ENCODE assay signal across 13 mouse cellular contexts in genomic region chr11:83999411-83999915, GRCm38 (mm10).
"Had no signal": no experiment of that assay in that cellular context is flagged by ENCODE, and none has a peak within 500 bp of the region (broad histone marks: within the 10 kb centered on the region; RNA-seq: fewer than 3 reads in every experiment).

No protein-coding gene starts in this region.

- H3K4me1 ChIP-seq: limb, embryonic 13.5 days; neural tube, embryonic 12.5 days had no signal

- H3K27ac ChIP-seq: limb, embryonic 13.5 days; liver, embryonic 14.5 days; neural tube, embryonic 12.5 days had no signal

- DNase-seq: kidney, adult 8-10 months; kidney, postnatal 25 days; layer of hippocampus, adult 9-11 months; left cerebral cortex, postnatal 4 days; lung, adult 18-20 months; right cerebral cortex, adult 18-20 months; right cerebral cortex, postnatal 25 days; thymus, postnatal 36 days had no signal

- H3K4me2 ChIP-seq: limb, embryonic 13.5 days; neural tube, embryonic 12.5 days had no signal

- H3K4me3 ChIP-seq: limb, embryonic 13.5 days; myocyte; neural tube, embryonic 12.5 days had no signal

- H3K27me3 ChIP-seq: limb, embryonic 13.5 days; neural tube, embryonic 12.5 days had no signal

- H3K9me3 ChIP-seq: limb, embryonic 13.5 days; neural tube, embryonic 12.5 days had no signal

- H3K9ac ChIP-seq: limb, embryonic 13.5 days; liver, embryonic 14.5 days; neural tube, embryonic 12.5 days had no signal

- ATAC-seq: intestine, embryonic 16.5 days had no signal
